Comparison of ENCODE assay signal across 9 mouse cellular contexts in genomic region chr6:51333722-51334360, GRCm38 (mm10).
DNase-seq lines count a peak whose midpoint lies in the region; ATAC-seq lines count a peak whose summit lies in the region.
"Had no signal": no experiment of that assay in that cellular context is flagged by ENCODE, and none has a peak within 500 bp of the region (broad histone marks: within the 10 kb centered on the region; RNA-seq: fewer than 3 reads in every experiment).

No protein-coding gene starts in this region.

- H3K9me3 ChIP-seq in embryonic facial prominence, embryonic 11.5 days (replicated peaks; ENCODE audit: control insufficient read depth, low read length), result no peaks in the 10 kb centered on the region

- WGBS in embryonic facial prominence, embryonic 11.5 days, result 22% methylated on average over 7 of the region's 7 CpGs

- DNase-seq in 416B (ENCODE audit: low read depth), result peak; percentile 7
- DNase-seq in embryonic facial prominence, embryonic 11.5 days (ENCODE audit: low spot score), result peak; percentile 79
- peak; percentile 73 to 74 for DNase-seq in heart, postnatal 10 days
- DNase-seq in kidney, postnatal 4 days, result peak; percentile 67 to 77
- DNase-seq in urinary bladder, postnatal 10 days (ENCODE audit: low spot score), result no peak
- DNase-seq in left cerebral cortex, postnatal 14 days (ENCODE audit: low spot score in 2 of 2), result no peak
- DNase-seq in cerebellum, adult 9-10 months, result no peak
- no peak for DNase-seq in ovary, postnatal 10 days (ENCODE audit: low spot score)

- no peak overlapping the region for H3K4me3 ChIP-seq in embryonic facial prominence, embryonic 11.5 days (ENCODE audit: low read depth, low read length)

- peaks cover 3% of the 10 kb centered on the region; the same call in 1 of the 2 replicates for H3K4me1 ChIP-seq in embryonic facial prominence, embryonic 11.5 days (ENCODE audit: control insufficient read depth, insufficient read depth, low read length)

- intact Hi-C loops in heart, postnatal 10 days (cut with DNase I), result loop anchor here (2.0 to 5.0 kb wide), 2 partner anchors 29 to 67 kb away; no protein-coding TSS in a partner anchor
- intact Hi-C loops in left cerebral cortex, postnatal 14 days (cut with DNase I), result no loop called here

- no peaks in the 10 kb centered on the region for H3K27me3 ChIP-seq in embryonic facial prominence, embryonic 11.5 days (ENCODE audit: control insufficient read depth, insufficient read depth, low read length)
- H3K27me3 ChIP-seq: Patski had no signal

- no peaks in the 10 kb centered on the region for H3K36me3 ChIP-seq in embryonic facial prominence, embryonic 11.5 days (replicated peaks; ENCODE audit: control insufficient read depth, insufficient read depth, low read depth, low read length)

- peak; percentile 36 for ATAC-seq in embryonic facial prominence, embryonic 11.5 days (replicated peaks; ENCODE audit: insufficient number of reproducible peaks, low FRiP score, low TSS enrichment, low read depth)
- ATAC-seq: Patski had no signal

- no peak overlapping the region for H3K4me2 ChIP-seq in embryonic facial prominence, embryonic 11.5 days (ENCODE audit: low read depth, low read length)

- no peak overlapping the region for H3K9ac ChIP-seq in embryonic facial prominence, embryonic 11.5 days (replicated peaks; ENCODE audit: low read length)

- H3K27ac ChIP-seq in embryonic facial prominence, embryonic 11.5 days (replicated peaks; ENCODE audit: low read depth, low read length), result no peak overlapping the region; the same call in 1 of the 2 replicates

Comparison
In these comparisons a context has a peak if more than half of its experiments do, and no peak if none do; other contexts are left out.
1. DNase-seq: peak in 416B (single experiment), embryonic facial prominence, embryonic 11.5 days (single experiment), heart, postnatal 10 days (2 of 2) and kidney, postnatal 4 days (2 of 2); none in urinary bladder, postnatal 10 days (single experiment), left cerebral cortex, postnatal 14 days (0 of 2), cerebellum, adult 9-10 months (single experiment) and ovary, postnatal 10 days (single experiment).